Mouse (Mus musculus) lung, postnatal 36 days (tissue): ENCODE data around the gene Olfr553.
A peak's percentile ranks its signal among the peaks of the same experiment; 100 is the strongest.
"Not testable (repeated sequence)": the region's sequence is repeated elsewhere in the genome, so short reads cannot be mapped to it uniquely, and the experiment has no call there.

Experiments used
- DNase-seq: peaks from one replicate; pipeline ENCODE4 v3.0.0; 2022; ENCODE audit warnings: mixed read lengths

Olfr553 gene

GRCm38 (mm10) chr7:102618118-102618517, at the start of gene Olfr553:
TSS of gene Olfr553 (minus strand) at chr7:102618218.
- no peak for DNase-seq

- no peak for DNase-seq
Observed at GRCm38 (mm10) chr7:102665378-102665777, 47.4 kb upstream of the Olfr553 start.

- DNase-seq, result no peak
Observed at GRCm38 (mm10) chr7:102664599-102664998, 46.6 kb upstream of the Olfr553 start, which contains the start of gene Olfr556. TSS of gene Olfr556 (plus strand) at chr7:102664899.

DNA sequence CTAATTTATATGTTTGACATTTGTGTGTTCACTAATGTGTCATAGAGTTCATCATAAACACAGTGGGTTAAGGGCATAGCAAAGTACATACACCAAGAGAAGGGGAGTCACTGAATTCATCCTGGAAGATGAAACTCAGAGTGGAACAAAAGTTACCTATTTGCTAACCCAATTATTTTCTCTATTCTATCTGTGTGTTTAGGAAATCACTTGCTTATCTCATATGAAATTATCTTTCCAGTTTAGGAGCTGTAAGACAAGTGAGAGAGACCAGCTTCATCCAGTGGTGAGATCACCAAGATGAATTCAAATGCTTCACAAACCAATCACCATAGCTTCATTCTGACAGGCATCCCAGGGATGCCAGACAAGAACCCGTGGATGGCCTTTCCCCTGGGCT, 40.5 kb upstream of the Olfr553 start, which contains the start of gene Olfr555:
Gene Olfr555 (plus strand): TSS at position 301 of the 400 bp plus-strand sequence.
- no peak for DNase-seq

GRCm38 (mm10) chr7:102644945-102645344, 26.9 kb upstream of the Olfr553 start:
- DNase-seq, result not testable (repeated sequence)

- no peak for DNase-seq
Observed at GRCm38 (mm10) chr7:102638132-102638531, 20.1 kb upstream of the Olfr553 start, which contains the start of gene Olfr554. TSS of gene Olfr554 (plus strand) at chr7:102638432.

DNA sequence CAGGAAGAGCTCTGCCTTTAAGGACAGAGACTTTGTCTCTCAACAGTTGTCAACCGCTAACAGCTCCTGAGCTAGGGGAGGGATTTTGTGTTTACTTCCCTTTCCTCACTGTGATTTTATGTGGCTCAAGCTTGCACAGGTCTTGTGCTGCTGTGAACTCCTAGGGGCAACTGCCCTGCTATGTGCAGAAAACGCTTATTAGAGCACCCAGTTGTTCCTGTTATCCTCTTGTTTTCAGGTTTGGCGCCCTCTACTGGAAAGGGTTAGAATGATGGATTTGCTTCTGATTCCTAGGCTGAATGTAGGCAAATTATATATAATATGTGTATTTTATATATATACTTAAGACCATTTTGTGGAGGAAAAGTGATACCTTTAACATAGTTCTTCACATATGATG, 18.6 kb upstream of the Olfr553 start:
- peak; percentile 88 for DNase-seq

DNA sequence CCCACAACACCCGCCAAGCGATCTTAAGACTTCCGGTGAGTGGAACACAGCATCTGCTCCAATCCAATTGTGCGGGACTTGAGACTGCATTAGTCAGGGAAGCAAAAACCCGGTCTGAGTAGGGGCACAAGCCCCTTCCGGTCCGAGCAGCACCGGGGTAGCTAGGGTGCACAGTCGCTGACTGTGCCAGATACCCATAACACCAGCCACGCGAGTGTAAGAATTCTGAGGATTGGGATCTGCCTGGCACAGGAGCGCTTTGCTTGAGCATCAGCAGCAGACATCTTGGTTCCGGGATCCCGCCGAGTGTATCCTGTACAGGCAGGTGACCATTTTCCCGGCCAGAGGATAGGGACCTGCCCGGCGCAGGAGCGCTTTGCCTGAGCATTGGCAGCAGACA, 2.4 kb upstream of the Olfr553 start:
- DNase-seq, result not testable (repeated sequence)

DNA sequence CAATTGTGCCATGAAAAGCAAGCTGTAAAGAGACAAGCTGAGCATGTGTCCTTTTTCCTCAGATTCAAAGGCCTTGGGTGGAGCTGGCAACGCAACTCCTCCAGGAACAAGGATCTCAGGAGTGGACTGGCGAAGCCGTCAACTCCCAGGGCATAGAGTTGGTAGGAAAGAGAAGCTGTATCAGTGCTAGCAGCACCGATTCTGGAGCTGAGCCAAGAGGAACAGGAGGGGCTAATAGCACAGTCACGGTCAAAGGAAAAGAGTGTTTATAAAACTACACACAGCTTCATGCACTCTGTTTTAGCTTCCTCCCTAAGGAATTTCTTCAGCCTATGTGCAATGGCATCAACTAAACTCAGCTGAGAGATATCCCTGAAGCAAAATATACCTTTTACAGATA, 1.6 kb upstream of the Olfr553 start:
- DNase-seq, result peak; percentile 73

GRCm38 (mm10) chr7:102597378-102598031, 20.5 kb downstream of the Olfr553 start, which contains the start of gene Olfr552:
TSS of gene Olfr552 (plus strand) at chr7:102597770.
- DNase-seq, result no peak

DNA sequence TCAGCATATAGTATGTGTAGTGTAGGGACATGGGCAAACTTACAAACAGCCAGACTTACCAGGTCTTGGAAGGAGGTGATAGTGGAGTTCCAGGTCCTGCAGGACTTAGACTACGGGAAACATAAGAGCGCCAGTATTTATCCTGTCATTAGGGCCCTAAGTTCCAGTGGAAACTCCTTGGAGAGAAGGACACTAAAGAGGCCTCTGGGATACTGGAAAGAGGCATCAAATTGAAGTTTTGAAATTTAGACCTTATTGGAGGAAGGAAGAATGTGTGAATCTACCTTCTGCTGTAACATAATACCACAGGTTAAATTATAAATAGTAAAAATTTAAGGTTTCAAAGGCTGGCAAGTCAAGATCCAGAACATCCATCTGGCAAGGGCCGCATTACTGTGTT, 26.2 kb downstream of the Olfr553 start, which contains the start of gene Olfr551:
Gene Olfr551 (minus strand): TSS at position 101 of the 400 bp plus-strand sequence.
- no peak for DNase-seq

DNA sequence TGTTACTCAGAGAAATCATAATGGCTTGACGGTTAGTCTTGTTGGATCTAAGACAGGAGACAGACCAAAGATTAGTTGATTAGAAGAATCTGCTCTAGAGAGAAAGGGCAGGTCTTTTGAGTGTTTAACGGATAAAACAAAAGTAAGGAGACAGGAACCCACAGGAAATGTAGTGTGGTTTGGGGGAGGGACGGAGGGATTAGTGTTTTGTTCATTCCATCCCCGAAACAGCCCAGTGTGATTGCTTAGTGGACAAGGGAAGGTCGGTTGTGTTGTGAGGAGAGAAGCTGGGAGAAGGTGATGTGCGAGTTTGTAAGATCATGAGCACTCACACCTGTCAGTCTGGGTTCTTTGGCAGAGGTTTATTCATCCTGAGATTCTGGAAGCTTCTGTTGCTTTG, 42.0 kb downstream of the Olfr553 start:
- DNase-seq, result no peak

DNA sequence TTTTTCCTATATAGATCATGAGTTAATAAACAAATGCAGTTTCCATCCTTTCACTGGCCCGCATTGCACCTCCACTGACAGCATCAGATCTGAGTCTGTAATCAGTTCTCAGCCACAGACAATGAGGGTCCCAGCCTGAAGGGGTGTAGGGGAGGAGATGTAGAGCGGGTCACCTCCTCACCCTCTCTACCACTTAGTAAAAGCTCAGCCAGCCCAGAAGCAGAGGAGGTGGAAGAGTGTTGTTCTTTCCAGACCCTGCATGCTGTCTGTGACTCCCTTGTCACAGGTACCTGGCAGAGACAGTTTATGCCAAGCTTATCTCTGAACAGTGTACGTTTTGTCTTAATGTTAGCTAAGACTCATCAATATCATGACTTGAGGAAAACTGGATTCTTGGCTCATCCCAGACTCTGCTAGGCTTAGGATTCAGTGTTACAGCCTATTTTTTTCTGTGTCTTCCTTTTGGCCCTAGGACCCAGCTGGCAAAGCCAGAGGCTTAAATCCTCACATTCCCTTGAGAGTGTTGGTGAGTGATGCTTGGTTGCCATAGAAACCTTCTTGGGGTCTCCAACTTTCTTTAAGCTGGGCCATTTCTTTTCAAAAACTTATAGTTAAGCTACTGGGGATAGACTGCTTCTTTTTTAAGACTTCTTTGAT, 44.7 kb downstream of the Olfr553 start:
- no peak for DNase-seq

DNA sequence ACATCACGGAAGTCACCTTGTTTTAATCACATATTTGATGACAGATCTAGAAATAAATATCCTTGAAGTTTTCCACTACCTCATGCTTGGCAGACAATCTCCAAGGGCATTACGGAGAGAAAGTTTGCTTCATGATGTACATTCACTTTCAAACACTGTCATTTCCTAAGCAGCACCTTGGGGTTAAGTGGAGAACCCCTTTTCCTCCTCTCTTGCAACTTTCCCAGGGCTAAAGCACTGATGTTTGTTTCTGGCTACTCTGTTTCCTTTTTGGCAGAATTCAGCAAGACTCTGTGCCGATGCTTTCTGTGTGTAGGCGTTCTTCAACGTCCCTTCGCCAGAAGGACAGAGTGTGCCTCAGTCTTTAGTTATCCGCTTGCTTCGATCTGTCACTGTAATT, 46.9 kb downstream of the Olfr553 start, which contains the start of gene Olfr550:
Gene Olfr550 (plus strand): TSS at position 301 of the 400 bp plus-strand sequence.
- no peak for DNase-seq

- no peak for DNase-seq
Observed at GRCm38 (mm10) chr7:102566219-102566618, 51.8 kb downstream of the Olfr553 start.

- DNase-seq, result peak; percentile 98
Observed at GRCm38 (mm10) chr7:102564999-102565997, 52.7 kb downstream of the Olfr553 start, which contains the start of gene Trim21. TSS of gene Trim21 (minus strand) at chr7:102565486.
